21 mouse cellular contexts compared by ENCODE assay signal in the genomic region with DNA sequence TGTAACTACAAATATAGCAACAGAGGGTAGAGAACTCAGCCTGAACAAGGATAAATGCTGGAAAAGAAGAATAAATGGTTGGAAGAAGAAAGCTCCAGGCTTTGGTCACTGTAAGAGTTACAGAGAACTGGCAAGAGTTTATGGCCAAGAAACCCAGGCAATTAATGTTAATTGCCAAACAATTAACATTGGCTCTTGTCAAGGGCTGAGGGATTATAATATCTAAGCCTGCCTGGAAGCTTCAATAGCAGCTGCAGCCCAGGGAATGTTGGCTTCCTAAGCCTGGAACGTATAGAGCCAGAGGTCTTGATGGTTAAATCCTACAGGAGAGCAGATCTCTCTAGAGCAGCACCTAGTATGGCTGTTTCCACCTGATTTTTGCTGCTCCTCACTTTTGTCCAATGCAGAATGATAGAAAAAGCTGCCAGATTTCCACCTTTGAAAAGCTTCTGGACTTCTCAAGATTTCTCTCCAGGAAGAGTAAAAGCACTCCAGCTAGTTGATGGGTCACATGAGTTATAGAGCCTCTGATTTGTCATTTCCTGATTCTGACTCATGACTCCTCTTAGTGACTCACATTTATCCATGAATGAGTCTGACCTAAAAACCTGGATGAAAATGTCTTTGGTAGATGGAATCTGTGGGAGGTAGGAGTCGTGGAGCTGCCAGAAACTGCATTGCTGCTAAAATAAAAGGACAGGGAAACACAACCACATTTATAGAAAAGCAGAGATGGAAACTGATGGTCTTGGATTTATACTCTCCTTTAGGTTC.
DNase-seq lines count a peak whose midpoint lies in the region; ATAC-seq and TF ChIP-seq lines count a peak whose summit lies in the region.
"Had no signal": no experiment of that assay in that cellular context is flagged by ENCODE, and none has a peak within 500 bp of the region (broad histone marks: within the 10 kb centered on the region; RNA-seq: fewer than 3 reads in every experiment).

No protein-coding gene starts in this region.

- H3K27ac ChIP-seq in midbrain, embryonic 16.5 days (ENCODE audit: low read length), result no peak overlapping the region
- H3K27ac ChIP-seq: embryonic facial prominence, embryonic 15.5 days; forebrain, embryonic 15.5 days; hindbrain, embryonic 10.5 days; hindbrain, embryonic 14.5 days had no signal

- H3K79me3 ChIP-seq in C2C12 (ENCODE audit: low read depth), result no peaks in the 10 kb centered on the region

- H3K4me2 ChIP-seq in myocyte (ENCODE audit: low read depth), result peak overlapping the region; percentile 22
- no peak overlapping the region for H3K4me2 ChIP-seq in midbrain, embryonic 16.5 days (ENCODE audit: low read length)
- H3K4me2 ChIP-seq: embryonic facial prominence, embryonic 15.5 days; forebrain, embryonic 15.5 days; heart, embryonic 12.5 days; hindbrain, embryonic 14.5 days had no signal

- H3K27me3 ChIP-seq in C2C12 (ENCODE audit: control insufficient read depth, insufficient read depth, insufficient read length), result no peaks in the 10 kb centered on the region
- H3K27me3 ChIP-seq in myocyte (ENCODE audit: control insufficient read depth, insufficient read depth, insufficient read length), result no peaks in the 10 kb centered on the region
- H3K27me3 ChIP-seq in midbrain, embryonic 16.5 days (ENCODE audit: control insufficient read depth, insufficient read depth, low read depth, low read length), result no peaks in the 10 kb centered on the region
- H3K27me3 ChIP-seq: embryonic facial prominence, embryonic 15.5 days; forebrain, embryonic 15.5 days; heart, embryonic 12.5 days had no signal

- peak; percentile 83 for ATAC-seq in frontal cortex, adult (ENCODE audit: low TSS enrichment)
- ATAC-seq in midbrain, embryonic 16.5 days, result no peak
- ATAC-seq: forebrain, embryonic 15.5 days had no signal

- H3K4me3 ChIP-seq in C2C12 (ENCODE audit: insufficient read depth, poor library complexity, severe bottlenecking) (no peak overlapping the region), myocyte (no peak overlapping the region)
- no peak overlapping the region for H3K4me3 ChIP-seq in midbrain, embryonic 16.5 days (ENCODE audit: low read depth, low read length)
- H3K4me3 ChIP-seq: embryonic facial prominence, embryonic 15.5 days; erythroblast, embryonic 14.5 days; forebrain, embryonic 15.5 days; heart, embryonic 12.5 days; hindbrain, embryonic 10.5 days had no signal

- no peak for TF ChIP-seq POLR2A in myocyte (IDR thresholded peaks at IDR 0.05; ENCODE audit: insufficient read length, low read depth)

- WGBS in midbrain, embryonic 16.5 days, result 67% methylated on average over 2 of the region's 2 CpGs

- TF ChIP-seq CTCF in C2C12 (IDR thresholded peaks at IDR 0.05; ENCODE audit: control insufficient read depth, insufficient read depth, insufficient read length), result no peak

- H3K79me2 ChIP-seq in C2C12 (ENCODE audit: control insufficient read depth, insufficient read depth) (no peaks in the 10 kb centered on the region), myocyte (ENCODE audit: control insufficient read depth, insufficient read depth) (no peaks in the 10 kb centered on the region)

- no peak overlapping the region for H3K9ac ChIP-seq in midbrain, embryonic 16.5 days (ENCODE audit: low read depth, low read length)
- H3K9ac ChIP-seq: embryonic facial prominence, embryonic 15.5 days; forebrain, embryonic 15.5 days; heart, embryonic 12.5 days; hindbrain, embryonic 14.5 days had no signal

- H3K9me3 ChIP-seq in midbrain, embryonic 16.5 days (replicated peaks; ENCODE audit: control insufficient read depth, low read length, poor library complexity, severe bottlenecking), result no peaks in the 10 kb centered on the region
- H3K9me3 ChIP-seq: embryonic facial prominence, embryonic 15.5 days; forebrain, embryonic 15.5 days; heart, embryonic 12.5 days; hindbrain, embryonic 10.5 days had no signal

- H3K36me3 ChIP-seq in C2C12 (ENCODE audit: control insufficient read depth, insufficient read depth) (no peaks in the 10 kb centered on the region), myocyte (ENCODE audit: control insufficient read depth, insufficient read depth) (no peaks in the 10 kb centered on the region)
- H3K36me3 ChIP-seq in midbrain, embryonic 16.5 days (ENCODE audit: control insufficient read depth, insufficient read depth, low read length), result no peaks in the 10 kb centered on the region
- H3K36me3 ChIP-seq: embryonic facial prominence, embryonic 15.5 days; forebrain, embryonic 15.5 days; heart, embryonic 12.5 days; hindbrain, embryonic 10.5 days had no signal

- H3ac ChIP-seq in C2C12 (ENCODE audit: control insufficient read depth, insufficient read length, low read depth) (no peak overlapping the region), myocyte (ENCODE audit: control insufficient read depth, insufficient read length) (no peak overlapping the region)

- no peak for DNase-seq in frontal cortex, postnatal 10 days (ENCODE audit: low spot score in 2 of 2)
- DNase-seq in brain, adult 2 months (ENCODE audit: low read depth, low spot score), result peak; percentile 63
- DNase-seq in urinary bladder, adult 2 months (ENCODE audit: low spot score), result no peak
- DNase-seq in spleen, postnatal 10 days (ENCODE audit: low spot score in 2 of 2), result no peak
- DNase-seq: adrenal gland, adult 2 months; adrenal gland, postnatal 25 days; cerebellum, adult 11 months; cerebellum, adult 8-10 months; cerebellum, postnatal 14 days; embryo, embryonic 11 days; gastrocnemius, postnatal 14 days had no signal

- H3K4me1 ChIP-seq in midbrain, embryonic 16.5 days (ENCODE audit: control insufficient read depth, insufficient read depth, low read length), result no peaks in the 10 kb centered on the region
- H3K4me1 ChIP-seq: embryonic facial prominence, embryonic 15.5 days; forebrain, embryonic 15.5 days; heart, embryonic 12.5 days; hindbrain, embryonic 10.5 days had no signal

TF ChIP-seq in C2C12, 6 proteins besides CTCF, POLR2A, EP300 and RAD21:
- peak; percentile 53 for TF ChIP-seq USF1 (IDR thresholded peaks at IDR 0.05; ENCODE audit: low read depth)
- TF ChIP-seq CEBPB (IDR thresholded peaks at IDR 0.05; ENCODE audit: low read depth), result no peak
- no peak for TF ChIP-seq MAX (IDR thresholded peaks at IDR 0.05)

TF ChIP-seq in myocyte, 11 proteins besides CTCF, POLR2A, EP300 and RAD21:
- TF ChIP-seq TCF3 (IDR thresholded peaks at IDR 0.05; ENCODE audit: insufficient read length, low read depth) (no peak), USF1 (IDR thresholded peaks at IDR 0.05; ENCODE audit: low read depth) (peak; percentile 7)
TF ChIP-seq in myocyte: peak in this region for 1.
